Mouse (Mus musculus): Measurements from ENCODE around the gene Naip5.
"Not testable (repeated sequence)": the region's sequence is repeated elsewhere in the genome, so short reads cannot be mapped to it uniquely, and the experiment has no call there.

Gene Naip5

DNA sequence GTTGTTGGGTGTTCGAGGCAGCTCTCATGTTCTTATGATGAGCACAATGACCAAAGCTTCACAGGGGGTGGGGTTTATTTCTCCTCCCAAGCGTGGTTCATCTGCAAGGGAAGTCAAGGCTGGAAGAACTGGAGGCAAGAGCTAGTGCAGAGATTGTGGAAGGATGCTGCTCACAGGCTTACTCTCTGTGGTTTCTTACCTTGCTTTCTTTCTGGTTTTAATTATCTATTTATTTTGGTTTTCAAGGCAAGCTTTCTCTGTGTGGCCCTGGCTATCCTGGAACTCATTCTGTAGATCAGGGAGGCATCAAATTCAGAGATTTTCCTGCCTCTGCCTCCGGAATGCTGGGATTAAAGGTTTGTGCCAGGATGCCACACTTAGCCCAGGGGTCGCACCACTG, at the start of gene Naip5:
Gene Naip5, minus strand, starts transcription at position 101 of the 400 bp plus-strand sequence.
- not testable (repeated sequence) for DNase-seq (ENCODE audit: low read depth)

GRCm38 (mm10) chr13:100284611-100285010, 38.5 kb upstream of the Naip5 start:
- no peak for DNase-seq (ENCODE audit: low read depth)

DNA sequence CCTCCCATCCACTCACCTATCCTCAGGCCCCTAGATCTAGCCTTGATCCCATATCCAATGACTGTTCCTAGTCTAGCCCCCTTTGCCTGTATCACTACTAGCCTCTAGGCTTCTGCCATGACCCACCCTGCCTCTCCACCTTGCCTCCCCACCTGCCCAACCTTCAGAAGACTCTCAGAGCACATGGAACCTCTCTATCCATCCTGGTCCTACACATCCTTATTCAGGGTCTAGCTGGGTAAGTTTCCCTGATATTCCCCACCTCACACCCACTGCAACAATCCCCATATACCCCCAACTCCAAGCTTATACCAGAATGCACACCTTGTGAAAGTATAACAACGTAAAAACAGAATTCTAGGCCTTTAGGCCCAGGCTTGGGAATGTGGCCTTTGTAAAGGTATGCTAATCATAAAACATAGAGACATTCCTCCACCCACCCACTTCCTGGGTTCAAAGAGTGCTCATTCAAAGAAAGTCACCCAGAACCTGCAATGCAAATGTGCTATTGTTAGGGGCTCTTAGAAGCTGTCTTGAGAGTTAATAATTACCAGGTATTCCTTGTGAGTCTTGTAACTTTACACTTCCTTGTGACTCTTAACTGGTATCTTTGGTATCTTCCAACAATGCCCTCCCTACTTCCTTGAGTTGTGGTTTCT, 25.5 kb upstream of the Naip5 start:
- DNase-seq (ENCODE audit: low read depth) = not testable (repeated sequence)

DNA sequence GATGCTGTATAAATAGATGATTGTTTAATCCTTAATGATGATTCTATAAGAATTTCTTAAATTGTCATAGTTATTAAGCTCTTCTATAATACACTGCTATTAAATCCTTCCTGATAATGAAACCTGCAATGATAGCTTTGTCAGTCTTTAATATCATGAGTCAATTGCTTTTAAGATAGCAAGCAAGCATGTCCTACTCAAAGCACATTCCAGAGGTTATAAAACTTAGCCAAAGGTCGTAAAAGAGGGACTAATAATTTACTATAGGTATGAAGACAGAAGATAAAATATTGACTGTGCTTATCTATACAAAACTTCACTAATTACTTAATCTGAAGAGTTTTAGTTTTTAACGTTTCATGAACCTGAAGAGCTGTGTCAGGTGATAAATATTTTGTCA, 10.9 kb upstream of the Naip5 start:
- not testable (repeated sequence) for DNase-seq (ENCODE audit: low read depth)

GRCm38 (mm10) chr13:100255925-100256324, 9.8 kb upstream of the Naip5 start:
- not testable (repeated sequence) for DNase-seq (ENCODE audit: low read depth)

DNA sequence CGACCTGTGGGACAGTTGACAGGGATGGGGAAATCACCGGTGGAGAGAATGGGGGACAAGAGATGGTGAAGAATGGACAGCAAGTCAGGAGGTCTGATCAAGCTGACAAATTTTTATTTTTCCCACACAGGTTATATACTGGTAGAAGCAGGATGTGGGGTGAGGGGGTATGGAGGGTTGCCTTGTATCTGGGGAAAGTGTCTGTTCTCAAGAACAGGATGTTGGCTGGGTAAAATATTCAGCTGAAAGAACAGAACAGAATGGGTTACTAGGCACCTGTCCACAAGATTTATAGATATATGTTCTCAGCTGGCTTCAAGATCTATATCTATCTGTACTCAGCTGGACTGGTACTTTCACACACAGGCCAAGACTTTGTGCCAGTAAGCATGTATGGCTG, 5.8 kb upstream of the Naip5 start:
- DNase-seq (ENCODE audit: low read depth) = not testable (repeated sequence)

DNA sequence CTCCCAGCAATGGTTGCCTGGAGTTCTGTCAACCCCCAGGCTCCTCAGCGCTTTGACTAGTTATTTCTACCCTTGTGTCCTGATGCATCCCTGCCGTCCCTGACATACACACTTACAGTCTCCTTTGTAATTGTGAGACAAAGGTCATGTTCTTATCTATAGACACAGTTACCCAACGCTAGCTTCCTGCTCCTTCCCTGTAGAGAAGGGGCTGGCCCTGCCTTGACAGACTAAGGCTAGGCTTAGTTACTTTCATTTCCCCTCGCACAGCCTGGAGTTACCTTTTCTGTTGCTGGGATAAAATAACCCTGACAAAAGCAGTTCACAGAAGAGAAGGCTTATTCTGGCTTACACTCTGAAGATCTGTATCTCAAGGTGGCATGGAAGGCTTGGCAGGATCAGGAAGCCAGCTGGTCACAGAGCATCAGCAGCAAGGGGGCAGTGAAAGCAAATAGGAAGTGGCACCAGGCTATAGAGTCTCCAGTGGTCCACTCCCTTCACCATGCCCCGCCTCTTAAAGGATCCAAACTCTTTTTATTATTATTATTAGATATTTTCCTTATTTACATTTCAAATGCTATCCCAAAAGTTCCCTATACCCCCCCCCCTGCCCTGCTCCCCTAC, 885 bp upstream of the Naip5 start:
- peak; percentile 33 for DNase-seq (ENCODE audit: low read depth)

GRCm38 (mm10) chr13:100243702-100244101, 2.4 kb downstream of the Naip5 start:
- DNase-seq (ENCODE audit: low read depth) = no peak

DNA sequence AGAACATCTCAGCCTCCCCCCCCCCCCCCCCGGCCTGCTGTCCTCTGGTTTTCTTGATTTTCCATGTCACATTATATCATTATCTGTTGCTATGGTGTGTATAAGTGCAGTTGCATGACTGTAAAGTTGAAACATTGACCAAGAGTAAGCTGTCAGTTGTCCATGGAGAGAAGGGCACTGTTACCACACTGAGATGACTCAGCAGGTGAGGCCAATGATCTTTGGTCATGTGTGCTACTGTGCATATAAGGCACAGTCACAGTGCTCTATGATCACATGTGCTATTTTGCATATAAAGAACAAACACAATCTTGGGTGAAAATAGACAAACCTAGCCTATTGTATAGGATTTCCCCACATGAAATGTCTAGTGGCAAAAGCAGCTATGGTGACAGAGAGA, 32.4 kb downstream of the Naip5 start:
- DNase-seq (ENCODE audit: low read depth) = not testable (repeated sequence)

GRCm38 (mm10) chr13:100210540-100210939, 35.6 kb downstream of the Naip5 start:
- peak; percentile 80 for DNase-seq (ENCODE audit: low read depth)

DNA sequence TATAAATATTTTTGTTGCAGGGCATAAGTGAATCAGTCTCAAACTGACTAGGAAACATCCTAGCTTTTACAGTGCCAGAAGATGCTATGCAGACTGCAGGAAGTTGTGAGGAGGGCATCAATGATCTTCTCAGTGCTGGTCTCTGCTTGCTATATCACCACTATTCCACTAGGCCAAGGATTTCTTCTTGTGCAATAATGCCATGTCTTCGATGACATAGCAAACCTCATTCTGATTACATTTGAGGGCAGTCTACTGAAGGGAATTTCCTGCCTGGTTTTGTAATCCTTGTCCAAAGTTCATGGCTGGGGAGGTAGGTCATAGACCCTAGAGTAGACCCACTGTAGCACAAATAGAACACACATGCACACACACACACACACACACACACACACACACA, 42.8 kb downstream of the Naip5 start:
- no peak for DNase-seq (ENCODE audit: low read depth)

DNA sequence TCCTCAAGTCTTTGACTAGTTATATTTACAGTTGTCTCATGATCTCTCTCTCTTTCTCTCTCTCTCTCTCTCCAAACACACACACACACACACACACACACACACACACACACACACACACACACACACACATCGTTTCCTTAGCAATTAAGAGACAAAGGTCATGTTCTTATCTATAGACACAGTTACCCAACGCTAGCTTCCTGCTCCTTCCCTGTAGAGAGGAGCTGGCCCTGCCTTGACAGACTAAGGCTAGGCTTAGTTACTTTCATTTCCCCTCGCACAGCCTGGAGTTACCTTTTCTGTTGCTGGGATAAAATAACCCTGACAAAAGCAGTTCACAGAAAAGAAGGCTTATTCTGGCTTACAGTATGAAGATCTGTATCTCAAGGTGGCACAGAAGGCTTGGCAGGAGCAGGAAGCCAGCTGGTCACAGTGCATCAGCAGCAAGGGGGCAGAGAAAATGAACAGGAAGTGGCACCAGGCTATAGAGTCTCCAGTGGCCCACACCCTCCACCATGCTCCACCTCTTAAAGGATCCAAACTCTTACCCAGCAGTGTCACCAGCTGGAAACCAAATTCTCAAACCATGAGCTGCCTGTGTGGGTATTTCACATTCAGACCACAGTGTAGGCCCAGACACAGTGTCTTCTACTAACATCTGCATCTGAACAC, 44.3 kb downstream of the Naip5 start, which contains the start of gene Naip2:
Gene Naip2, minus strand, starts transcription at position 434 of the 675 bp plus-strand sequence.
- peak; percentile 18 for DNase-seq (ENCODE audit: low read depth)

- no peak for DNase-seq (ENCODE audit: low read depth)
Measured at GRCm38 (mm10) chr13:100200778-100201177, 45.3 kb downstream of the Naip5 start.

DNA sequence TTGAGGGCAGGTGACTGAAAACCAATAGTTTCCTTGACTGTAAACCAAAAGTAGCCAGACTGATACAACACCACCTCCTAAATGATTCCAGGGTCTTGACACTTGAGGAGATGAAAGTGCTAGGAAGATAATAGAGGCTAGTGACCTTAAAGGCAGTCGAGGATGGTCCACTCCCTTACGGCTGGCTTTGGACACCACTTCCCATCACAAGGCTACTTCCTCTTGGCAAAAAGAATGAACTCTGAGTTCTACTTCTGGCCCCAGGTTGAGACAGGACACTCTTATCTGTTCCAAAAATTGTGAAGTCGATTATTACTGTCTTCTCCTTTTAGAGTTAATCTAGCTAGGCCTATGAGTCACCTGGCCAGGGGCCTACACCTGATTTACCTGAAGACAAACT, 50.7 kb downstream of the Naip5 start:
- no peak for DNase-seq (ENCODE audit: low read depth)

- peak; percentile 69 for DNase-seq (ENCODE audit: low read depth)
Measured at GRCm38 (mm10) chr13:100183111-100183510, 63.0 kb downstream of the Naip5 start.

- DNase-seq (ENCODE audit: low read depth) = peak; percentile 27
Measured at GRCm38 (mm10) chr13:100174360-100174759, 71.8 kb downstream of the Naip5 start.

GRCm38 (mm10) chr13:100166378-100166777, 79.7 kb downstream of the Naip5 start:
- DNase-seq (ENCODE audit: low read depth) = not testable (repeated sequence)

DNA sequence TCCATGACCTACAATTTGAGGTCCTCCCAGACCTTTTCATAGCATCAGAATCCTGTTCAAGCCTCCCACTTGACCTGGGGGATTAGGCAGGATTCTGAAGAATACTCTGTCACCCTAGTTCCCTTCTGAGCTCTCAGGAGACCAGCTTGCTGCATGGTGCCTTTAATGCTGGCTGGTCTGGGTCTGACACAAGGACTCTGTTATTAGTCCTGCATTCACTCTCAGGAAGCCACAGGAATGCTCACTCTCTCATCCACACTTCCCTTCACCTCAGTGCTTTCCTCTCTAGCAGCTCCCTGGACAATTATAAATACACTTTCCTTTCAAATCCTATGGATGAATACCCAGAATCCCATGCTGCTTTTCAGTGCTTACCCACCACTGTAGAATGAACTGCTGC, 83.7 kb downstream of the Naip5 start:
- not testable (repeated sequence) for DNase-seq (ENCODE audit: low read depth)

All from NIH3T3 (cell line).